Mouse (Mus musculus): ENCODE measurements at regions not wholly inside any gene's neighbourhood (a gene's known extent, or its start where the extent isn't known, plus 50 kb on each side); places are given as distances from the start of the nearest gene placed in this dataset.
"Not testable (repeated sequence)": the region's sequence is repeated elsewhere in the genome, so short reads cannot be mapped to it uniquely, and the experiment has no call there.

DNA sequence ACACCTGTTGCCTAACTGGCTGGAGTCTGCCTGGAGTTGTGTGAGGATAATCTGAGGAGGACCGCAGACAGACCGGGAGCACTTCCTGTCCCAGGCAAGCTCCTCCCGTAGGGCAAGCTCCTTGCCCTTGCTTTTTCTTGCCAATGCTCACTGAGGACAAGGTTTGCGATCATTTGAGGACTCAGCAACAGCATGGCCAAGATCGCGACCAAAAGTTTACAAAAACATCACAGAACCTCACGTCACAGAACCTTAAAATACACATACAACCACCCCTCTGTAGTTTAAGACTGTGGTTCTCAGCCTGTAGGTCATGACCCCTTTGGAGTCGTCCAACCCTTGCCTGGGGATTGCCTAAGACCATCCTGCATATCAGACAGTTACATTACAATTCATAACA is 383.7 kb upstream of the Arid1b start:
- no peak for DNase-seq

- DNase-seq = no peak
Observed at GRCm38 (mm10) chr17:4610993-4611392, 383.1 kb upstream of the Arid1b start.

- DNase-seq = no peak
Observed at GRCm38 (mm10) chr17:4611711-4612110, 382.4 kb upstream of the Arid1b start.

- DNase-seq = no peak
Observed at GRCm38 (mm10) chr17:4612136-4612535, 382.0 kb upstream of the Arid1b start.

GRCm38 (mm10) chr17:4612741-4613140 is 381.4 kb upstream of the Arid1b start:
- no peak for DNase-seq

DNA sequence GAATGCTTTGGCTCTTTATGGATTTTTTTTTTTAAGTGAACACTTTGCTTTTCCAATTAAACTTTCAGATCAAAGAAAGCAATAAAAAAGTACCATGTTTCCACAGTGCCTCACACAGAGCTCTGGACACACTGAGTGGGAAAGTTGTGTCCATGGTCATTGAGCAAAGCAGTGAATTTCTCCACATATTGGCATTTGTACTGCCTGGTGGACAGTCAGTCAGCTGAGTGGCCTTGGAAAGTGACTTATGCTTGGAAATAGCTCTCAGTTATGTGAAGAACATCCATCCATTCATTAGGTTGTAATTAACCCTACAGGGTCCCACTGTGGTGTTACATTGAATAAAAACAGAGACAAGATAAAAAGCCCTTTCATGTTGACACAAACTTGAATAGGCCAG is 373.8 kb upstream of the Arid1b start:
- no peak for DNase-seq

DNA sequence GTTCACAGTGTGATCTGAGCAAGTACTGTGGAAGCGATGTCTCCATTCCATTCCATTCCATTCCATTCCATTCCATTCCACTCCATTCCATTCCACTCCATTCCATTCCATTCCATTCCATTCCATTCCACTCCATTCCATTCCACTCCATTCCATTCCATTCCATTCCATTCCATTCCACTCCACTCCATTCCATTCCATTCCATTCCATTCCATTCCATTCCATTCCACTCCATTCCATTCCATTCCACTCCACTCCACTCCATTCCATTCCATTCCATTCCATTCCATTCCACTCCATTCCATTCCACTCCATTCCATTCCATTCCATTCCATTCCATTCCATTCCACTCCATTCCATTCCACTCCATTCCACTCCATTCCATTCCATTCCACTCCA is 368.0 kb upstream of the Arid1b start:
- DNase-seq = not testable (repeated sequence)

- no peak for DNase-seq
Observed at GRCm38 (mm10) chr17:4627542-4627941, 366.6 kb upstream of the Arid1b start.

GRCm38 (mm10) chr17:4631122-4631521 is 363.0 kb upstream of the Arid1b start:
- no peak for DNase-seq

DNA sequence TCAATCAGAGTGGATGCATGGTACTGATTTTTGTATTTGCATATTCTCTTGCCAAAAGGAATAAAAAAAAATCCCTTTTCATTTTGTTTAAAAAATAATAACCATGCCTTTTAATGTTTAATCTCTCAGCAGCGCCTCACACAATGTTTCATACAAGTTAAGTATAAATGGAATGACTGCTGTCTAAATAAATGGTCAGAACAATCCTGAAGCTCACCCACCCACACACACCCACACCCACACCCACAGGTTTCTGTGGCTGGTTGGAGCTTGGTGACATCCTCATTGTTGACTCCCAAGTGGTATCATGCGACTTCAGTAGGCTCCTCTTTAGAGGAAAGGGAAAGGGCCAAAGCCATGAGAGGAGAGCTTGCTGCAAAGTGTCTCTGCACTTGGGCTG is 361.6 kb upstream of the Arid1b start:
- DNase-seq = no peak

DNA sequence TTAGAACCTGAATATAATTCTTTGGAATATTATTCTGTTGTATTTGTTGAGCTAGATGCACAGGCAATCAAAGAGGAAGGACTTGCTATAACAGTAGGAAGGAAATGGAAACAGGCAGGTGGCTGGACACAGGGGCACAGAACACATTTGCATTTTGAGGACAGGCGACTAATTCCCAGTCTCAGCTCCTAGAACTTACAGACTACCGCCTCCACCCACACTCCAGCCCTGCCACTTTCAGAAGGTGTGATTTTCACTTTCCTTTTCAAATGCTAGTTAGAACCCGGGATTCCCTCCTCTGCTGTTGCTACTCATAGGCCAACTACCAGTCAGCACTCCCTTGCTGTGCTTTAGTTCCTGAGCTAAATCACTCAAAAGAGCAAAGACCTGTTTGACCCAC is 360.4 kb upstream of the Arid1b start:
- no peak for DNase-seq

DNA sequence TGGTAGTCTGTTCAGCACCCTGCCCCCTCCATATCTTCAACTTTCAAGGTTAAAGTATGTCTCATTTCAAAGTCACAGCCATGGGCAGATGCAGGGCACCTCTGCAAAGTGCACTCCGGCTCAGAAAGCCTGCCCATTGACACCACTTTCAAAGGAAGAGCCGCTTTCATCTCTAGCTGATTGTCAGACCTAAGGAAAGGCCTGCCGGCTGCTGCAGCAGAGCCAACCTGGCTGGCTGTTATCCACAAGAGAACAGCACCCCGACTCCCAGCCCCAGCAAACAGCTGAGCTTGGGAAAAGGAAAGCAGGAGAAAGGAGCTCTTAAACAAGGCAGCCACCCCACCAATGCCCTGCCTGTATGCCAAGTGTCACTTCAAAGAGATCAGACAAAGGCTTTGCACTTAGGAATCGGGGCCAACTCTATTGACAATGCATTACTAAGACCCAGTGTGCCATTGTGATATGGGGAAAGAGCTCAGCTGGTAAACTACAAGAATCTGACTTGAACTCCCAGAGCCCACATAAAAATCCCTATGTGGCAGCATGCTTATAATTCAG is 357.3 kb upstream of the Arid1b start:
- no peak for DNase-seq

DNA sequence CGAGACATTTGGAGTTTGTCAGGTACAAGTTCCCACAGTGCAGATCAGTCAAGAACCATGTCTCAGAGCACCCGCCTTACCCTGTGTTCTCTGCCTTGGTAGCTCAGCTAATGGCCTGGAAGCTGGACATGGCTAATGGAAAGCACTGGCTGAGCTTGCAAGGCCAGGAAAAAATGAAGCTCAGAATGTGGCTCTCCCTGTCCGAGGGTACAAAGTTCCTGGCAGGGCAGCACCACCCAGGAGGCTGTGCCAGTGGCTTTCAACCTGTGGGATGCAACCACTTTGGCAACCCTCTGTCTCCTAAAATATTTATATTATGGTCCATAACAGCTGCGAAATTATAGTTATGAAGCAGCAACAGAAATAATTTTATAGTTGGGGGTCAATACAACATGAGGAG is 354.6 kb upstream of the Arid1b start:
- no peak for DNase-seq

DNA sequence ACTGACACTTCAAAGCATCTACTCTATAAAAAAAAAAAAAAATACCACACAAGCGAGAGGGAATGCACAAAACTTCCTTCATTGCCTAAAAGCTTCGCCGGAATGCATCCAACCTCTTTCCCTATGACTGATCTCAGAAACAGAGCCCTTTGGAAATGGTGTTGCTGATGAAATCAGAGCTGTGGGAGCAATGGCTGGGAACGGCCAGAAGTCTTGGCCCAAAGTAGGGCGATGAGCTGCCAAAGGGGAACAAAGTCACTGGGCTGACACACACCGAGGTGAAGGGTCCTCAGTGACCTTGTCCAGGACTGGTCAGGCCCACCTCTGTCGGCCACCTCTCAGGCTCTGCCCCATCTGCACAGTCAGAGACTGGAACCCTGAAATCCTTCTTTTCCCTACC is 353.6 kb upstream of the Arid1b start:
- DNase-seq = no peak

GRCm38 (mm10) chr17:4641166-4641565 is 353.0 kb upstream of the Arid1b start:
- DNase-seq = no peak

GRCm38 (mm10) chr17:4642046-4642445 is 352.1 kb upstream of the Arid1b start:
- DNase-seq = no peak

- no peak for DNase-seq
Observed at GRCm38 (mm10) chr17:4643343-4643742, 350.8 kb upstream of the Arid1b start.

DNA sequence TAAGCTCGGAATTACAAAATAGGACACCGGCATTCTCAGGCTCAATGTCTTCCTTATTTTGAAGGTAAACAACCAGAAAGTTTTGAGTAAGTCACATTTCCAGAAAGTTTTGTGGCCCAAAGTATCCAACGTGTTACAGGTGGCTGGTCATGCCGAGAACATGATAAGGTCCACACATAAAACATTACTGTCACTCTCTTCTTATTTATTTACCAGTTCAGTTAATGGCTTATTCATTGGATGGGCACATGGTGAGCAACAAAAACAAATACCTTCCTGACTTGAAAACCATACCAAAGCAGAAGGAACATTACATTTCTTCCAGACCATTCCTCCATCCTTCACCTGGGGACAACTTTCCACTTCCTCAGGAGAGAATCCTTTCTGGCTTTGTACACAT is 345.5 kb upstream of the Arid1b start:
- no peak for DNase-seq

GRCm38 (mm10) chr17:4654221-4654620 is 339.9 kb upstream of the Arid1b start:
- DNase-seq = no peak

- DNase-seq = no peak
Observed at GRCm38 (mm10) chr17:4661996-4662395, 332.1 kb upstream of the Arid1b start.

GRCm38 (mm10) chr17:4668511-4668910 is 325.6 kb upstream of the Arid1b start:
- DNase-seq = no peak

DNA sequence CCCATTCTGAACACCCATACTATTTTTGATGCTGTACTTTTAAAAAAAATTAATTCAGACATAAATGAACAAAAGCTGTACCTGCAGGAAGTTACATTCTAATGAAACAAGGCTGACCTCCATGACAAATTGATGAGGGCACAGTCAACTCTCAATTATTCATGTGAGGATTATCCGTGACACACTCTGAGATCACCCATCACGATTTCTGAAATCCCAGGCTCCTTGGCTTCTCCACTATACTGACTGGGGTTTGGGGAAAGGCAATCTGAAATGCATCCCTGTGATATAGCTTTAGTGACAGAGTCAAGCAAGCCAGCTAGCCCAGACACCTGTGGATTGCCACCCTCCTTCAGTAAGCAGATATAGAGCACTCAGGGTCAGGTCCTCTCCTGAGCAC is 320.9 kb upstream of the Arid1b start:
- no peak for DNase-seq

DNA sequence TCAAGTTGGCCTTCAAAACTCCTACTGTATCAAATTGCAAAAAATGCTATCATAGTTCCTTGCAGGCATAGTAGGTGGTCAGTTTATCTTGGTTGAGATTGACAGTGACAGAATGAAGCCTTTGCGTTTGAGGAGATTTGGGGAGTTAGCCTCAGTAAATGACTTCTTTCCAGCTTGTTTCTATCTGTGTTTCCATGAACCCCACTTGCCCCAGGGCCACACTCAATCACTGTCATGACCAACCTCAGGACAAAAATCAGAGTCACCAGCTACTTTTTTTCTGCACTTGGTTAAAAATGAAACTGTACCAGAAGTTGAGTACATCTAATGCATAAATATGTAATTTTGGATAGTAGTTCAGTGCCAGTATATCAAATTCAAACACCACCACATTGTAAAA is 287.7 kb upstream of the Arid1b start:
- no peak for DNase-seq

- DNase-seq = no peak
Observed at GRCm38 (mm10) chr17:4721061-4721460, 273.1 kb upstream of the Arid1b start.

GRCm38 (mm10) chr17:4724031-4724430 is 270.1 kb upstream of the Arid1b start:
- DNase-seq = no peak

DNA sequence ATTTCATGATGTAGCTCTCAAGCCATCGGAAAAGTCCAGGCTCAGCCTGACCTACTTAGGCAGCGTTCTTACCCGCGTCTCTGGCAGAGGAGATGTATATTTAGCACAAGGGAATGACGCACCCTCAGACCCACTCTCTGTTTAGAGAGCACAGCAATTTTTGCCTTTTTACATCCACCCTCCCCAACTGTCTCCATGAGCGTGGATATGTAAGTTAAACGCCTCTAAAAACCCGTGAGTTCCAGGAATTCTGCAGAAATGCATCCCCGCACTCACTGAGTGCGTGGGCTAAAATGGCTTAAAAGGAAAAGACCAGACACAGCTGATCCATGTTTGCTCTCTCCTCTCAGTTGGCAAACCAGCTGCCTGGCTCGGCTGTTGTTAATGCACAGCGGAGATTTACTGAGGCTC is 267.8 kb upstream of the Arid1b start:
- no peak for DNase-seq

All from thymus, postnatal 4 days (tissue).